Mouse (Mus musculus) intestine, embryonic 14.5 days (tissue): Measurements from ENCODE around the gene 4930583I09Rik. TPM values are rescaled to one million over a fixed set of nuclear protein-coding genes. Genes with fewer than 3 reads are reported as not detected.

Source experiments
- ATAC-seq: fragments of 200-750 bp; cut with Nextera tagmentation; replicated peaks from 2 replicates; pipeline ENCODE4 v1.8.0; 2017; ENCODE audit warnings: low read depth, moderate number of reproducible peaks, moderate TSS enrichment, moderate library complexity; ENCODE audit not compliant: low FRiP score, low TSS enrichment
- DNase-seq: peaks from one replicate; pipeline ENCODE4 v3.0.0-alpha.2; 2018; ENCODE audit warnings: low spot score
- H3K27ac ChIP-seq: fragments of 300-500 bp; sonication (generic); 2 replicates; pipeline ENCODE4 v1.5.1; 2014; ENCODE audit warnings: low read depth, mild to moderate bottlenecking, control low read depth
- H3K27me3 ChIP-seq: fragments of 300-500 bp; sonication (generic); replicated peaks from 2 replicates; pipeline ENCODE4 v1.6.1; 2014; ENCODE audit warnings: low read length, control low read depth; ENCODE audit not compliant: control insufficient read depth, insufficient read depth
- H3K36me3 ChIP-seq: fragments of 300-500 bp; sonication (generic); 2 replicates; pipeline ENCODE4 v1.6.1; 2014; ENCODE audit warnings: low read length, control low read depth; ENCODE audit not compliant: control insufficient read depth, insufficient read depth
- H3K4me1 ChIP-seq: fragments of 300-500 bp; sonication (generic); replicated peaks from 2 replicates; pipeline ENCODE4 v1.6.1; 2014; ENCODE audit warnings: low read length, control low read depth, mixed read lengths; ENCODE audit not compliant: control insufficient read depth, insufficient read depth
- H3K4me2 ChIP-seq: fragments of 300-500 bp; sonication (generic); 2 replicates; pipeline ENCODE4 v1.6.1; 2014; ENCODE audit warnings: low read length
- H3K4me3 ChIP-seq: fragments of 300-500 bp; sonication (generic); 2 replicates; pipeline ENCODE4 v1.5.1; 2014; ENCODE audit warnings: low read depth, low read length, control low read depth, mixed read lengths
- H3K9ac ChIP-seq: fragments of 300-500 bp; sonication (generic); 2 replicates; pipeline ENCODE4 v1.6.1; 2014; ENCODE audit warnings: mild to moderate bottlenecking, low read length
- H3K9me3 ChIP-seq: fragments of 300-500 bp; sonication (generic); 2 replicates; pipeline ENCODE4 v1.6.1; 2016; ENCODE audit warnings: low read length, control low read depth; ENCODE audit not compliant: control insufficient read depth
- WGBS: fragments of 180-500 bp; shearing (Covaris S2); extraction: QIAGEN DNeasy Blood & Tissue Kit; methylation state at CpG from one replicate; pipeline ENCODE4 v1.1.7; 2014; 5-methylcytosine and 5-hydroxymethylcytosine counted together
- polyA plus RNA-seq: library from polyadenylated mRNA; unstranded; fragments of >200 nt; fragmentation: Nextera tagmentation; extraction: Ambion mirVana; gene quantifications from 2 replicates; pipeline ENCODE4 v1.2.1, GENCODE M21; 2014

4930583I09Rik gene
- not detected in 2 replicates for polyA plus RNA-seq

DNA sequence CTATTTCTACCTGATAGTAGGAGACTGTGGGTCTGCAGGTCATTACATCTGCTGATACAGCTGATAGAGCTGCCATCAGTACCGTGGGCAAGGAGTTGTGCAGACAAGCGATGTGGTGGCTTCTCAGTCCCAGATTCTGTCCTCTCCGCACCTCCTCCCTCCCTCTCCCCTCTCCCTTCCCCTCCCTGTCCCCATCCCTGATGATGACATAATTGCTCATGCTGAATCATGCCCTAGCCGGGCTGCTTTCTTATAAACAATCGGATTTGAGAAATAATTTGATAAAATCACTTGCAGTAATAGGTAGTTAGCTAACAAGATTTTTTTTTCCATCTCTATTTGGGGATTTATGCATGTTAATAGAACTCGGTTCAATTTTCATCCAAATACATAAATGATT, at the start of gene 4930583I09Rik:
4930583I09Rik (minus strand) TSS at position 144 of the 400 bp plus-strand sequence.
- Histone ChIP-seq H3K9me3 (no peaks in the 10 kb centered on the region), H3K4me2 (no peak within 1 kb of the TSS)
- 54% methylated on average over 6 of the region's 6 CpGs for WGBS

DNA sequence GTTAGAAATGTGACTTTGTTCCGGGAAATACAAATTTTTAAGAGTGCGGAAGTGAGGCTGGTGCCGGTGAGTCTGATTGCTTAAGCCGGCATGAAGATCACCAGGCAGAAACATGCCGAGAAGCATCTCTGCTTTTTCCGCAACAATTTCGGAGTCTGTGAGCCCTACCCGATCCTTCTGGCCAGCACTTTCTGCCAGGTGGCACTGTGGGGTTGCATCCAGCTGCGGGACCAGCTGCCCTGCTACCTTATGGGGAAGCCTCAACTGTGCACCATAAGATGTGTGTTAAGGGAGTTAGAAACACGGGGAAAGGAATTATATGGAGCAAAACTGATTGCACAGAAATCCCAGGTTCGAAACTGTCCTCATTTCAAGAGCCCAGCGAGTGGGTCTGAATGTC, 40.2 kb upstream of the 4930583I09Rik start:
- Histone ChIP-seq H3K27ac (no peak overlapping the region), H3K36me3 (no peaks in the 10 kb centered on the region), H3K4me3 (no peak overlapping the region), H3K9ac (no peak overlapping the region), H3K4me2 (no peak overlapping the region), H3K27me3 (no peaks in the 10 kb centered on the region), H3K4me1 (no peaks in the 10 kb centered on the region), H3K9me3 (no peaks in the 10 kb centered on the region)
- no peak for DNase-seq
- 79% methylated on average over 12 of the region's 12 CpGs for WGBS
- no peak for ATAC-seq

More for the DNA sequence above, at the start of gene 4930583I09Rik:
- Histone ChIP-seq H3K4me3 (no peak within 1 kb of the TSS), H3K4me1 (no peaks in the 10 kb centered on the region), H3K36me3 (no peaks in the 10 kb centered on the region), H3K27ac (no peak within 1 kb of the TSS), H3K27me3 (no peaks in the 10 kb centered on the region), H3K9ac (no peak within 1 kb of the TSS)
- DNase-seq (no peak), ATAC-seq (no peak)

- no peak overlapping the region for H3K4me2 ChIP-seq
- no peaks in the 10 kb centered on the region for H3K36me3 ChIP-seq
- H3K4me1 ChIP-seq: no peaks in the 10 kb centered on the region
- ATAC-seq: no peak
- 54% methylated on average over 4 of the region's 4 CpGs for WGBS
- H3K9ac ChIP-seq: no peak overlapping the region
- DNase-seq: no peak
- no peaks in the 10 kb centered on the region for H3K27me3 ChIP-seq
- H3K27ac ChIP-seq: no peak overlapping the region
- no peaks in the 10 kb centered on the region for H3K9me3 ChIP-seq
- H3K4me3 ChIP-seq: no peak overlapping the region
Observed at GRCm38 (mm10) chr17:64873651-64874072, 37.8 kb upstream of the 4930583I09Rik start.

- Histone ChIP-seq H3K4me3 (no peak overlapping the region), H3K27ac (no peak overlapping the region), H3K36me3 (no peaks in the 10 kb centered on the region), H3K9ac (no peak overlapping the region), H3K4me1 (no peaks in the 10 kb centered on the region), H3K27me3 (no peaks in the 10 kb centered on the region), H3K4me2 (no peak overlapping the region), H3K9me3 (no peaks in the 10 kb centered on the region)
- ATAC-seq: no peak
- 72% methylated on average over 4 of the region's 4 CpGs for WGBS
- no peak for DNase-seq
Observed at GRCm38 (mm10) chr17:64863817-64864216, 27.9 kb upstream of the 4930583I09Rik start.

DNA sequence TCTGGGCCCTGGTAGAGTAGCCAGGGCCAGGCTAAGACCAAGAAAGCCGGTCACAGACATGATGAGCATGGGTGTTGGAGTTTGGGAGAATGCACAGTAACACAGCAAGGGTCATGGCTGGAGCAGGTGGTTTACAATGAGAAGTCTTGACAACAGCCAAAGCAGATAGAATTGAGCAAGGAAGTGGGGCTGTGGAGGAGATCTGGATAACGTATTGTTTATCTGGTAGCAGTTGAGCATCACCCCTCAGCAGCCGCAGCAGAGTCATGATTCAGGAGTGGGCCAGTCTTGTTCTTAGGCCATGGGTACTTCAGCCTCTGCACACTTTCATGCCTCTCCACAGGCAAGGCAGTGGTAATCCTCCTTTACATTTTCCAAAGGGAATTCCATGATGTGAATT, 25.1 kb upstream of the 4930583I09Rik start:
- no peaks in the 10 kb centered on the region for H3K36me3 ChIP-seq

DNA sequence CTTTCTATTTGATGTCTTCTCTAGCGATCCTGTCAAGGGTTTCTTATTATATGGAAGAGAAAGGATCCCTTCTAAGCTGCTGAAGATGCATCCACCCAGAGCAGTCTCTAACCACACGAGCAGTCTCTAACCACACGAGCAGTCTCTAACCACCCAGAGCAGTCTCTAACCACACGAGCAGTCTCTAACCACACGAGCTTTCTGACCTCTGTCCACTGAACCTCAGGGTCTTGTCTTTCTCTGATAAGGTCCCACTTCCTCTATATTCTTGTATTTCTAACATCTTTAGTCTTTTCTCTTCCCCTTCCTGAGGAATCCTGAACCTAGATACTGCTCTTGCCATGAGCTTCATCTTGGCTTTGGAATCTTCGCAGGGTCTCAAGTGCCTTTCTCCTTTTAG, 23.0 kb upstream of the 4930583I09Rik start:
- Histone ChIP-seq H3K27me3 (no peaks in the 10 kb centered on the region), H3K4me1 (no peaks in the 10 kb centered on the region), H3K36me3 (no peaks in the 10 kb centered on the region), H3K9me3 (no peaks in the 10 kb centered on the region), H3K4me2 (no peak overlapping the region), H3K27ac (no peak overlapping the region), H3K9ac (no peak overlapping the region), H3K4me3 (no peak overlapping the region)
- DNase-seq (no peak), ATAC-seq (no peak)
- 73% methylated on average over 6 of the region's 6 CpGs for WGBS

More for the DNA sequence above, 25.1 kb upstream of the 4930583I09Rik start:
- no peak for DNase-seq
- Histone ChIP-seq H3K27me3 (no peaks in the 10 kb centered on the region), H3K4me1 (no peaks in the 10 kb centered on the region), H3K4me3 (no peak overlapping the region), H3K9me3 (no peaks in the 10 kb centered on the region), H3K4me2 (no peak overlapping the region), H3K9ac (no peak overlapping the region), H3K27ac (no peak overlapping the region)
- ATAC-seq: no peak
- 48% methylated on average over 3 of the region's 3 CpGs for WGBS

GRCm38 (mm10) chr17:64848031-64848430, 12.2 kb upstream of the 4930583I09Rik start:
- H3K4me3 ChIP-seq: no peak overlapping the region
- WGBS: 80% methylated on average over 4 of the region's 4 CpGs
- H3K9me3 ChIP-seq: no peaks in the 10 kb centered on the region
- no peak overlapping the region for H3K9ac ChIP-seq
- H3K4me2 ChIP-seq: no peak overlapping the region
- no peaks in the 10 kb centered on the region for H3K4me1 ChIP-seq
- no peak for DNase-seq
- H3K36me3 ChIP-seq: no peaks in the 10 kb centered on the region
- no peaks in the 10 kb centered on the region for H3K27me3 ChIP-seq
- no peak overlapping the region for H3K27ac ChIP-seq
- ATAC-seq: no peak

GRCm38 (mm10) chr17:64846654-64847053, 10.8 kb upstream of the 4930583I09Rik start:
- no peak overlapping the region for H3K9ac ChIP-seq
- 93% methylated on average over 1 of the region's 1 CpGs for WGBS
- no peaks in the 10 kb centered on the region for H3K27me3 ChIP-seq

GRCm38 (mm10) chr17:64836892-64837291, 1.0 kb upstream of the 4930583I09Rik start:
- H3K4me3 ChIP-seq: no peak overlapping the region
- no peak for ATAC-seq
- no peak overlapping the region for H3K4me2 ChIP-seq
- H3K36me3 ChIP-seq: no peaks in the 10 kb centered on the region
- H3K27ac ChIP-seq: no peak overlapping the region
- DNase-seq: no peak
- no peaks in the 10 kb centered on the region for H3K4me1 ChIP-seq
- H3K27me3 ChIP-seq: no peaks in the 10 kb centered on the region
- no peaks in the 10 kb centered on the region for H3K9me3 ChIP-seq
- 39% methylated on average over 7 of the region's 7 CpGs for WGBS
- H3K9ac ChIP-seq: no peak overlapping the region

More at GRCm38 (mm10) chr17:64846654-64847053, 10.8 kb upstream of the 4930583I09Rik start:
- Histone ChIP-seq H3K36me3 (no peaks in the 10 kb centered on the region), H3K4me1 (no peaks in the 10 kb centered on the region), H3K27ac (no peak overlapping the region), H3K9me3 (no peaks in the 10 kb centered on the region), H3K4me3 (no peak overlapping the region), H3K4me2 (no peak overlapping the region)
- no peak for DNase-seq
- ATAC-seq: no peak
